Mouse (Mus musculus) kidney, postnatal 0 days (tissue): ENCODE measurements around the gene Nsun5. TPM values are rescaled to one million over a fixed set of nuclear protein-coding genes. Genes with fewer than 3 reads are reported as not detected.

ENCODE experiments used
- ATAC-seq: fragments of 200-750 bp; cut with Nextera tagmentation; replicated peaks from 2 replicates; pipeline ENCODE4 v1.8.0; 2017; ENCODE audit warnings: low read depth, moderate number of reproducible peaks, moderate TSS enrichment, moderate library complexity; ENCODE audit not compliant: low FRiP score
- DNase-seq: peaks from one replicate; pipeline ENCODE4 v3.0.0-alpha.2; 2016; ENCODE audit warnings: low spot score
- H3K27ac ChIP-seq: fragments of 300-500 bp; sonication (generic); 2 replicates; pipeline ENCODE4 v1.5.1; 2014; ENCODE audit warnings: mild to moderate bottlenecking
- H3K27me3 ChIP-seq: fragments of 300-500 bp; sonication (generic); 2 replicates; pipeline ENCODE4 v1.6.1; 2014; ENCODE audit warnings: low read length, mixed read lengths; ENCODE audit not compliant: insufficient read depth
- H3K36me3 ChIP-seq: fragments of 300-500 bp; sonication (generic); 2 replicates; pipeline ENCODE4 v1.6.1; 2014; ENCODE audit warnings: low read length, mixed read lengths; ENCODE audit not compliant: insufficient read depth
- H3K4me1 ChIP-seq: fragments of 300-500 bp; sonication (generic); replicated peaks from 2 replicates; pipeline ENCODE4 v1.6.1; 2014; ENCODE audit warnings: antibody characterized with exemption, low read length, mixed read lengths; ENCODE audit not compliant: insufficient read depth
- H3K4me2 ChIP-seq: fragments of 300-500 bp; sonication (generic); 2 replicates; pipeline ENCODE4 v1.6.1; 2014; ENCODE audit warnings: mild to moderate bottlenecking, low read length, moderate library complexity, mixed read lengths
- H3K4me3 ChIP-seq: fragments of 300-500 bp; sonication (generic); replicated peaks from 2 replicates; pipeline ENCODE4 v1.5.1; 2014; ENCODE audit warnings: low read depth, low read length
- H3K9ac ChIP-seq: fragments of 300-500 bp; sonication (generic); 2 replicates; pipeline ENCODE4 v1.6.1; 2014; ENCODE audit warnings: low read depth, low read length
- H3K9me3 ChIP-seq: fragments of 300-500 bp; sonication (generic); replicated peaks from 2 replicates; pipeline ENCODE4 v1.6.1; 2016; ENCODE audit warnings: low read length, inconsistent platforms, mixed read lengths
- CTCF ChIP-seq: IDR thresholded peaks from 2 replicates; pipeline ENCODE4 v1.5.1; 2016; ENCODE audit warnings: antibody characterized with exemption, low read depth, mild to moderate bottlenecking, moderate library complexity
- WGBS: fragments of 180-500 bp; shearing (Covaris S2); extraction: QIAGEN DNeasy Blood & Tissue Kit; methylation state at CpG from one replicate; pipeline ENCODE4 v1.1.7; 2014; 5-methylcytosine and 5-hydroxymethylcytosine counted together
- polyA plus RNA-seq: library from polyadenylated mRNA; unstranded; fragments of >200 nt; fragmentation: Nextera tagmentation; extraction: Ambion mirVana; gene quantifications from 2 replicates; pipeline ENCODE4 v1.2.1, GENCODE M21; 2015

The Nsun5 gene
- polyA plus RNA-seq, 1 experiment from 2014 or later: 22.7 TPM

- Histone ChIP-seq H3K27me3 (no peaks in the 10 kb centered on the region), H3K9me3 (no peaks in the 10 kb centered on the region), H3K36me3 (peaks cover 86% of the 10 kb centered on the region), H3K27ac (no peak overlapping the region), H3K4me1 (no peaks in the 10 kb centered on the region), H3K9ac (no peak overlapping the region), H3K4me3 (no peak overlapping the region), H3K4me2 (no peak overlapping the region)
- no peak for TF ChIP-seq CTCF
- ATAC-seq (no peak), DNase-seq (no peak)
- WGBS: 90% methylated on average over 10 of the region's 10 CpGs
These were observed 11.7 kb downstream of the Nsun5 start for GRCm38 (mm10) chr5:135381356-135381925.

DNA sequence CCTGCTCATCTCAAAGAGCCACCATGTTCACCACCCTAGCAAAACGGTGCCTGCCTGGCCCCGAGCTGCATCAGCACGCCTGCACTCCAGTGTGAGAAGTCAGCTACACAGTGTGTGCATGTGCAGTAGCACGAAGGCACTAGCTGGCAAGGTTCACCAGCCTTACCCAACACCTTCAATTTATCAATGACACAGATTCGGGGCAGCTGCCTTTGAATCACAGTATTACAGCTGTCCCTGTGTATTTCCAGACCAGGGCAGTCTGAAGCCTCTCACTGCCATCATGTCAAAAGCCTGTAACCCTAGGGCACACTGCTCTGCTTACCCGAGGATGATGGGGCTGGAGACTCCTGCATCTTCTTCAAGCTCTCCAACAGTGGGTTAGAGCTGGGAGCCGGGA lies 13.0 kb downstream of the Nsun5 start:
- Histone ChIP-seq H3K4me2 (no peak overlapping the region), H3K9ac (no peak overlapping the region), H3K4me1 (no peaks in the 10 kb centered on the region), H3K36me3 (peaks cover 92% of the 10 kb centered on the region), H3K4me3 (no peak overlapping the region), H3K9me3 (no peaks in the 10 kb centered on the region), H3K27ac (no peak overlapping the region), H3K27me3 (no peaks in the 10 kb centered on the region)
- no peak for TF ChIP-seq CTCF
- DNase-seq (no peak), ATAC-seq (no peak)
- WGBS: 93% methylated on average over 7 of the region's 7 CpGs

GRCm38 (mm10) chr5:135383771-135384170 lies 14.0 kb downstream of the Nsun5 start:
- H3K4me2 ChIP-seq: no peak overlapping the region
- peaks cover 93% of the 10 kb centered on the region for H3K36me3 ChIP-seq
- DNase-seq (no peak), ATAC-seq (no peak)
- H3K9me3 ChIP-seq: no peaks in the 10 kb centered on the region
- no peak overlapping the region for H3K9ac ChIP-seq
- no peak overlapping the region for H3K27ac ChIP-seq
- H3K4me1 ChIP-seq: no peaks in the 10 kb centered on the region
- no peaks in the 10 kb centered on the region for H3K27me3 ChIP-seq
- WGBS: 80% methylated on average over 10 of the region's 10 CpGs
- no peak overlapping the region for H3K4me3 ChIP-seq
- TF ChIP-seq CTCF: no peak

GRCm38 (mm10) chr5:135394004-135394823 lies 24.5 kb downstream of the Nsun5 start, which contains the start of gene Pom121:
Gene Pom121 (minus strand): TSS chr5:135394546.
- peak; percentile 93 for DNase-seq
- H3K4me2 ChIP-seq: peak within 1 kb of the TSS; percentile 95
- no peaks in the 10 kb centered on the region for H3K27me3 ChIP-seq
- peaks cover 5% of the 10 kb centered on the region for H3K4me1 ChIP-seq
- H3K4me3 ChIP-seq: peak within 1 kb of the TSS; percentile 93
- under 1% methylated on average over 92 of the region's 110 CpGs for WGBS
- no peak for TF ChIP-seq CTCF
- no peaks in the 10 kb centered on the region for H3K9me3 ChIP-seq
- peak within 1 kb of the TSS; percentile 98 for H3K9ac ChIP-seq
- H3K27ac ChIP-seq: peak within 1 kb of the TSS; percentile 91
- peaks cover 21% of the 10 kb centered on the region for H3K36me3 ChIP-seq
- ATAC-seq: peak; percentile 84

DNA sequence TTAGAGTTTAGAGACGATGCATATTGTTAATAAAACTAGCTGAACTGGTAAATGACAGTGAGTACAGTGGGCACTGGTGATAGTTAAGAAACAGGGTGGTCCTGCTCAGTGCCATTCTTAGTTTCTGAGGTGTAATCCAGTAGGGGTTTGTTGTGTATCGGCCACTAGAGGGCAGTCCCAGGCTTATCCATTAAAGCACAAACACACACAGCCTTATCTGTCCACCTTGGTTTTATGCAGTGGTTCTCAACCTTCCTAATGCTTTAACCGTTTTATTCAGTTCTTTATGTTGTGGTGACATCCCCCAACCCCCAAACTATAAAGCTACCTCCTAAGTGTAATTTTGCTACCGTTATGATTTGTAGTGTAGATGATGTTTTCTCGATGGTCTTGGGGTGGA lies 26.1 kb downstream of the Nsun5 start:
- peak; percentile 85 for TF ChIP-seq CTCF
- ATAC-seq (no peak), DNase-seq (peak; percentile 84)
- Histone ChIP-seq H3K4me1 (peaks cover 5% of the 10 kb centered on the region), H3K27me3 (no peaks in the 10 kb centered on the region), H3K9ac (no peak overlapping the region), H3K4me3 (no peak overlapping the region), H3K27ac (no peak overlapping the region), H3K4me2 (no peak overlapping the region), H3K9me3 (no peaks in the 10 kb centered on the region), H3K36me3 (peaks cover 12% of the 10 kb centered on the region; the same call in 1 of the 2 replicates)
- 53% methylated on average over 5 of the region's 5 CpGs for WGBS

DNA sequence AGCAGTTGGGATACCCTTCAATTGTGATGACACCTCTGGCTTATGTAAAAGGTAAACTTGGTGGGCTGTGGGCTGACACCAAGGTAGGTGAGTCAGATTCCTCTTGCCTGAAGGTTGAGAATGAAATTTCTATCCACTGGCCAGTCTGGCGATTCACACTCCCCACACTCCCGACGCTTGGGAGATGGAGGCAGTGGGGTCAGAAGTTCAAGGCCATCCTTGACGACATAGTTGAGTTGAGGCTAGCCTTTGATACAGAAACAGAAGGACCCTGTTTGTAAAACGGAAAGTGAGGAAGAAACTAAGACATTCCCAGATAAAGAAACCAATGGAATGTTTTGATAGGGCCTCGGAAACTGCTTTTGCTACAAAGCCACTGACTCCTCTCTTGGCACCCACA lies 29.6 kb downstream of the Nsun5 start:
- H3K4me3 ChIP-seq: no peak overlapping the region
- H3K9ac ChIP-seq: no peak overlapping the region
- no peaks in the 10 kb centered on the region for H3K9me3 ChIP-seq
- no peaks in the 10 kb centered on the region for H3K4me1 ChIP-seq
- no peak overlapping the region for H3K27ac ChIP-seq
- H3K27me3 ChIP-seq: no peaks in the 10 kb centered on the region
- no peak for TF ChIP-seq CTCF
- H3K36me3 ChIP-seq: no peaks in the 10 kb centered on the region
- peak; percentile 13 for DNase-seq
- no peak overlapping the region for H3K4me2 ChIP-seq
- no peak for ATAC-seq
- 53% methylated on average over 6 of the region's 6 CpGs for WGBS
